Mouse (Mus musculus) cerebellum, adult 2 months (tissue): ENCODE measurements around the gene Entpd2. TPM values are rescaled to one million over a fixed set of nuclear protein-coding genes. Genes with fewer than 3 reads are reported as not detected.

Source experiments
- DNase-seq, 2 experiments: peaks; one replicate each; pipeline ENCODE4 v3.0.0; 2021
- H3K27ac ChIP-seq: fragments of 200-500 bp; 2 replicates; pipeline ENCODE4 v1.5.1; 2012; ENCODE audit warnings: low read length, control low read depth, inconsistent platforms; ENCODE audit not compliant: insufficient read depth
- H3K27me3 ChIP-seq: fragments of 200-500 bp; 2 replicates; pipeline ENCODE4 v1.6.1; 2012; ENCODE audit warnings: inconsistent platforms, mild to moderate bottlenecking, low read length, moderate library complexity; ENCODE audit not compliant: control insufficient read depth, insufficient read depth
- H3K4me1 ChIP-seq: fragments of 200-500 bp; 2 replicates; pipeline ENCODE4 v1.6.1; 2011; ENCODE audit warnings: low read length; ENCODE audit not compliant: control insufficient read depth, insufficient read depth
- H3K4me3 ChIP-seq: fragments of 200-500 bp; replicated peaks from 2 replicates; pipeline ENCODE3; 2011; ENCODE audit warnings: mild to moderate bottlenecking, low read depth, low read length, control low read depth; ENCODE audit not compliant: insufficient read depth
- CTCF ChIP-seq: fragments of 200-500 bp; IDR thresholded peaks from 2 replicates; pipeline ENCODE4 v1.5.1; 2011; ENCODE audit warnings: low read depth, mild to moderate bottlenecking, control low read depth, low read length, moderate library complexity, borderline replicate concordance; ENCODE audit not compliant: insufficient read depth
- POLR2A ChIP-seq: fragments of 200-500 bp; IDR thresholded peaks from 2 replicates; pipeline ENCODE4 v1.6.1; 2011; ENCODE audit warnings: low read length, control low read depth, borderline replicate concordance; ENCODE audit not compliant: insufficient read depth
- WGBS: fragments of 180-500 bp; shearing (Covaris S2); methylation state at CpG from one replicate; pipeline ENCODE4 v1.1.7; 2018; 5-methylcytosine and 5-hydroxymethylcytosine counted together
- polyA plus RNA-seq: library from polyadenylated mRNA; depleted of rRNA; stranded (reverse); fragments of >200 nt; gene quantifications from 2 replicates; pipeline ENCODE4 v1.2.3, GENCODE M21; 2012

The Entpd2 gene
- polyA plus RNA-seq, 1 experiment = 12.5 TPM

GRCm38 (mm10) chr2:25359848-25360247 lies 35.8 kb upstream of the Entpd2 start:
- Histone ChIP-seq H3K4me3 (no peak overlapping the region), H3K27ac (no peak overlapping the region), H3K27me3 (no peaks in the 10 kb centered on the region), H3K4me1 (peaks cover 8% of the 10 kb centered on the region)
- DNase-seq = no peak
- WGBS = 76% methylated on average over 4 of the region's 4 CpGs
- no peak for TF ChIP-seq CTCF
- TF ChIP-seq POLR2A = no peak

DNA sequence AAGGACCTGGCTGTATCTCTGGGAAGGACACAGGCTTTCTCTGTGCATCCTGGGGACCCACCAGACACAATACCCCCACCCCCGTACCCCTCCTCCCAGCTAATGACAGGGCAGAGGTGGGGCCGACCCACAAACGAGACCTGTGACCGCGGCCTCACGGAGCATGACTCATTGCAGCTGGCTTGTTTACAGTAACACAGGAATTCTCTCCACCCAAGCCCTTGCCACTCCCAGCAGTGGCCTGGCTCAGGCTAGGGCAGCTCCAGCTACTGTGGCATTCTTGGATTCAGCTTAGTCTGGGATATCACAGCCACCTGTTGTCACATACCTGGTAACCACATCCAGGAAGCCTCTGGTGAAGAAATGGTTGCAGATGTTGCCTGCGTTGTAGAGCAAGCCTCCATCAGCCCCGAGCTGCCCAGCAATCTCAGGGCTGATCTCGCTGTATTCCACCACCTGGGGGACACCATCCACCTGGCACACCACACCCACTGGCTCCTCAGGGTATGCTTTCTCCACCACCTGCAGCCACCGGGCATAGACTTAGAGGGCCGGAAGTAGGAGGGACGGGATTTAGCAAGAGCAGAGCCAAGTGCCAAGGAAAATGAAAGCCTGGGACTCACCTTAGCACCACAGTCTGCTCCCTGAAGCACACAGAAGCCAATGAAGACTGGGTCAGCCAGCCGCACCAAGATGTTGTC lies 32.0 kb upstream of the Entpd2 start:
- H3K4me3 ChIP-seq = no peak overlapping the region
- H3K27me3 ChIP-seq = no peaks in the 10 kb centered on the region
- no peak overlapping the region for H3K27ac ChIP-seq
- no peak for TF ChIP-seq POLR2A
- no peak for TF ChIP-seq CTCF
- no peaks in the 10 kb centered on the region for H3K4me1 ChIP-seq
- DNase-seq = no peak
- WGBS = 72% methylated on average over 13 of the region's 13 CpGs

DNA sequence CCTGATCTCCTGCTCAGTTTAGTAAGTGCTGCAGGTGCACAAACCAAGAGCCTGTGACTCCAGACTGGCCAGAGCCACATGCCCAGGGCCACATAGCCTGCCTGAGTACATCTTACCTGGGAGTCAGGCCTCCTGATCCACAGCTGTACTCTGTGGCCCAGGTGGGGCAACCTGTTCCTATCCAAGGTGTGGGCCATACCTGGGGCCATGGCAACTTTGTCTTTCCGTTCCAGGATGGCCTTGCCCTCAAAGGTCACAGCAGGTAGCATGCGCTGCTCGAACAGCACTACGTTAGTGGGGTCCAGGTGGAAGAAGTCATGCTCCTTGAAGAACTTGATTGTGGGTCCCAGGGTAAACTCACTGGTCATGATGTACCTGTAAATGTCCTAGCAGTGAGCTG lies 31.4 kb upstream of the Entpd2 start:
- no peaks in the 10 kb centered on the region for H3K27me3 ChIP-seq
- no peak overlapping the region for H3K27ac ChIP-seq
- H3K4me1 ChIP-seq = no peaks in the 10 kb centered on the region
- TF ChIP-seq CTCF = no peak
- no peak for TF ChIP-seq POLR2A
- no peak for DNase-seq
- H3K4me3 ChIP-seq = no peak overlapping the region
- WGBS = 96% methylated on average over 4 of the region's 4 CpGs

DNA sequence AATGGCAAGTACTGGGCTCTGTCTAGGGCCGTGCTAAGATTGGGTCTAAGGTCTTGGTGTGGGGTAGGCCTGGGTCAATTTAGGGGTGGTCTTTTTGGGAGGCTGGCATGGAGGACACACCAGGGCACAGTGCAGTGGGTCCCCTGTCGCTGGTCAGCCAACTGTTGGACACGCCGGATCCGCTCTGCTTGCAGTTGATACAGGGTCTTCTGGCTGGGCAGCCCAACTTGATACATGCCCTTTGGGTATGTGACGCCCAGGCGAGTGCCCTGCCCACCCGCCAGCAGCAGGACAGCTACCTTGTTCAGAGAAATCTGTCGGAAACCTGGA lies 30.9 kb upstream of the Entpd2 start:
- 64% methylated on average over 9 of the region's 9 CpGs for WGBS
- H3K4me3 ChIP-seq = peak overlapping the region; percentile 61
- no peak for DNase-seq
- no peaks in the 10 kb centered on the region for H3K27me3 ChIP-seq
- TF ChIP-seq CTCF (no peak), POLR2A (no peak)
- H3K4me1 ChIP-seq = no peaks in the 10 kb centered on the region
- no peak overlapping the region for H3K27ac ChIP-seq

- peak; percentile 55 to 58 for DNase-seq
- TF ChIP-seq POLR2A = 0 out of 2 replicates have a peak, but pooled peaks have one; percentile 27
- no peak for TF ChIP-seq CTCF
- Histone ChIP-seq H3K4me3 (peak within 1 kb of the TSS; percentile 61), H3K27ac (no peak within 1 kb of the TSS), H3K4me1 (no peaks in the 10 kb centered on the region), H3K27me3 (no peaks in the 10 kb centered on the region)
- WGBS = under 1% methylated on average over 54 of the region's 54 CpGs
Measured at GRCm38 (mm10) chr2:25365091-25365761, 30.4 kb upstream of the Entpd2 start, which contains the start of gene Uap1l1. TSS of gene Uap1l1 (minus strand) at chr2:25365682.

DNA sequence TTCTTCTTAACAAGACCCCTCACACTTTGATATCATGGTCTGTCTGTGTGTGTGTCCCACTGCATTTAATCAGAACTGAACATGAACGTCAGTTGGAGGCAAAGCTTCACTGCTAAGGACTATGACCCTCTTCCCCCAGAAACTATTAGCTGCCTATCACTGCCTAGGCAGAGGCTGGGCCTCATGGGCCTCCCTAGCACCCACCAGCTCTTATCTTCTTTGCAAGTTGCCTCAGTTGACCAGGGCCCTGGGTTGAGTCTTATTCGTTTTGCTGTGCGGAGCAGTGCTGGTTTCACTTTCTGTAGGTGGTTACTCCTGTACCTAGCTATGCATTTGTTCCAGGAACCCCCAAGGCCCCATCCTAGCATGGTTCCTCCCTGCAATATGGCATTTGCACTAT lies 25.7 kb upstream of the Entpd2 start:
- DNase-seq = no peak
- TF ChIP-seq POLR2A (no peak), CTCF (no peak)
- Histone ChIP-seq H3K4me3 (no peak overlapping the region), H3K27ac (no peak overlapping the region), H3K27me3 (no peaks in the 10 kb centered on the region), H3K4me1 (peaks cover 6% of the 10 kb centered on the region)
- WGBS = 88% methylated on average over 3 of the region's 3 CpGs

- DNase-seq = peak; percentile 90 to 91
- no peaks in the 10 kb centered on the region for H3K27me3 ChIP-seq
- peak within 1 kb of the TSS; percentile 72 for H3K4me3 ChIP-seq
- WGBS = under 1% methylated on average over 65 of the region's 65 CpGs
- peaks cover 6% of the 10 kb centered on the region for H3K4me1 ChIP-seq
- H3K27ac ChIP-seq = no peak within 1 kb of the TSS
- TF ChIP-seq CTCF (no peak), POLR2A (peak; percentile 19; the same call in 1 of the 2 replicates)
Measured at GRCm38 (mm10) chr2:25371764-25372643, 23.7 kb upstream of the Entpd2 start, which contains the start of gene Sapcd2. TSS of gene Sapcd2 (plus strand) at chr2:25372321.
